Mouse (Mus musculus) cerebral cortex, adult 2 months (tissue): ENCODE data around the gene Rps3a1.

Source experiments
- WGBS: fragments of 180-500 bp; shearing (Covaris S2); methylation state at CpG from one replicate; pipeline ENCODE4 v1.1.7; 2018; 5-methylcytosine and 5-hydroxymethylcytosine counted together

The Rps3a1 gene

DNA sequence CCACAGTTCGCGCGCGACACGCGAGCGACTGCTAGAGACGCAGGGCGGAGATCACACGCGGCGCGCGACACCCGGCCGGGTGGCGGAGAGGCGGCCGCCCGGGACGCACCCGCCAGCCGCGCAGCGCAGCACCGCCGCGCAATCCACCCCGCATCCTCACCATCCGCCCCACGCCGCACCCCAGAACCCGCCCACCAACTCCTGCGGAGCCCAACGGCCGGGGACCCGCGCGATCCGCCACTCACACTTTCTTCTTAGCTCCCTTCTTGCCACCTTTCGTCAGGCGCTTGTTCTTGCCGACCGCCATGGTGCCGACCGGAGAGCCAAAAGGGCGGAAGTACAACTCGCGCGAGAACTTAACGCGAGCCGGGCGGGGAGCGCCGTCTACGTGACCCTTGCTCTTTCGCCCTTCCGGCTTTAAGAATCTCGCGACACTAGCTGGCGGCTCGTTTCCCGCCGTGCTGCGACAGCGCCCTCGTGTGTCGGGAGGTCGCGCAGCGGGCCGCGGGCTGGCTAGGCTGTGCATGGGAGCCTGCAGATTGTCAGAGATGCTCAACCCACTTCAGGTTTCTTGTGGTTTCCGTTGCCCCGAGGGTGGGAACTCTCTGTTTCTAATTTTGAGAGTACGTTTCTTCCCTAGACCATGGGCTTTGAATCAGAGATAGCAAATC lies at the start of gene Rps3a1:
Gene Rps3a1, minus strand, starts transcription at position 440 of the 671 bp plus-strand sequence.
- under 1% methylated on average over 77 of the region's 77 CpGs for whole genome bisulfite sequencing

DNA sequence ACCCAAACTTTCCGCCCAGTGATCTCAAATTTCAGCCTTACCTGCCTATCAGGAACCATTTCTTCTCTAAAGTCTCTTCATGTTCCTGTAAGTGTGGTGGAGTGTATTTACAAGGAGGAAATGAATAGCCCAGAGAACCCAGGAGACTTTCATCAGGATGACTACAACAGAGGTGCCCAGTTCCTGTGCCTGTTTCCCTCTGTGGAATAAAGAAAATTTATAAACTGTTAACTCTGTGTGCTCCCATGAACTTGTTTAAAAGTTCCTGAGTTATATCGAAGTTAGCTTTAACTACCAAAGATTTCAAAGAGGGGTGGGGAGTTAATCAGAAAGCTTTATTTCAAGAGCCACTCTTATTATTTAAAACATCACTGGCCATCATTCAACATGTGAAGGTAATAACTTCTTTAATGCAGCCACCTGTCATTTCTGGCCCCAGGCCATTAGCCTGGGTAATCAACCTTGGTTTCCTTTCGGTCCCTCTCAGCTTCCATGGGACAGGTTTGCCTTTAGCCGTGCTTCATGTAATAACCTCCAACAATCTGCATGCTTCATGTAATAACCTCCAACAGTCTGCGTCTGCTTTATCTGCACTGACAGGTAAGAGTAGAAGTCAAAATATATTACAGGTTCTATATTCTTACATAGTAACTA lies 45.4 kb upstream of the Rps3a1 start:
- WGBS: 80% methylated on average over 5 of the region's 5 CpGs

GRCm38 (mm10) chr3:86184546-86184945 lies 42.0 kb upstream of the Rps3a1 start:
- 89% methylated on average over 7 of the region's 7 CpGs for WGBS

DNA sequence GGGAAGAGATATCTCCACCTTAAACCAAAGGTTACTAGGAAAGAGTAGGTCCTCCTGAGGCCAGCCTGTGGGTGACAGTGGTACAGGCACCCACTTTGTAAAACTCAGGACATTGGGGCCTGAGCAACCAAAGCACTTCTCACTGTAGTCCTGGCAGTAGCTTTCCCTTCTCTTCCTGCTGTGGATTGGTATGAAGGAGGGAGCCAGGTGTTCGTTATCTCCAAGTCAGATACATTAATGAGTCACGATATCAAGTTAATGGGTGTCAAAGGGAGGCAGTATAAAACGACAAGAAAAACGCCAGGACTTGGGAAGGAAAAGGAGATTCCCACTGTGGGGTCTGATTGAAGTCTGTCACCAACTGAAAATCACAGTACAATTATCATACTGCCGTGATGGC lies 38.6 kb upstream of the Rps3a1 start:
- WGBS: 54% methylated on average over 5 of the region's 5 CpGs

DNA sequence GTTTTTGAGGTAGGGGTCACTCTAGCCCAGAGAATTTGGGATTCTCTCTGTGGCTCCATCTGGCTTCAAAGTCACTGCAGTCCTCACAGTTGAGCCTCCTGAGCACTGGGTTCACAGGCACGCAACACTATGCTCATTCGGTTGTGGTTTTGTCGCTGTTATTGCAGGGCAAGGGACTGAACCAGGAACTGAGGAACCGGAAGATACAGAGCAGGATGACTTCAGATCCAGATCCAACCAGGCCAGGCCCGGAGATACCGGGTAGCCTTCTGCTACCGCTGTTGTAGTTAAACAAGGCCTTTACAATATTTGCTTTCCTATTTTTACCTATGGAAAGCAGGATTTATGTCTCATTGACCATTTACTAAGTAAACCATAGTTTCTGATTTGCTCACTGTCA lies 37.2 kb upstream of the Rps3a1 start:
- WGBS: 92% methylated on average over 7 of the region's 7 CpGs

DNA sequence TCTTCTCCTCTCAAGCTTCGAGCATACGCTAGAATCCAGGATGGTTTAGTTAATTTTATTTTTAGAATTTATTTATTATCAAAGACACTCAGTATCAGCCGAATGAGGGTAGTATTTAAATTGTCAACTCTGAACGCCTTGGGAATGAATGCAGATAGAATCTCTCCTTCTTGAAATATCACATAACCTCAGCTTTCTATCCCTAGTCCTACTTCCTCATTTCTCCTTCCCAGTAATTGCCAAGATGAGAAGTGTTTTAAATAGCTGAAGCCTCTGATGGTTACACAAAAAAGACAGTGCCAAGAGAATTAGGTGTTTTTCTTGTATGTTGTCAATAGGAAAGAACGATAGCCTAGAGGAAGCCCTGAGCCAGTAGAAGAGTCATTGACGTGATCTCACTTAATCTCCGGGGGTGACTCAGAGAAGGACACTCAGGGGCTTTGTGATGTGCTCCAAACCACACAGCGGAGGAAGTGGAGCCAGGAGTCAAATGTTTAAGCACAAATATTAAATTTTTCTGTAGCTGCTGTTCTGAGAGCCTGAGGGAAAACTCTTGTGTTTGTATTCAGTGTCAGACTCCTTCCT lies 26.4 kb upstream of the Rps3a1 start:
- 75% methylated on average over 8 of the region's 8 CpGs for WGBS

DNA sequence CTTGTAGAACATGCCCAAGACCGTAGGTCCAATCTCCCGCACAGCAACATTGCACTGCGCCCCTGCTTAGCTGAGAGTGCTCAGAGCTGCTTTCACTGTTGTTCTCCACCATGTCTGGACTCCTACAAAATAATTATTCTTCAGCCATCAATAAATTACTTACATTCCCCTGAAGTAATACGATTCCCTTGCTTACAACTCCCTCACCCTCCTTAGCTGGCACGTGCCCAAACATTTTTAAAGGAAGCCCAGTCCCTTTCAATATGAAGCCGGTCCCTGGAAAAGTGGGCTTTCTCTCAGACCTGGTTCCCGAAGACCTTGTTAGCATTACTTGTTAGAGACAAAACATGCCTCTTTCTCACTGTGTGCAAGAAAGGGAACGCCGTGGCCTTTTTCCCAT lies 7.0 kb upstream of the Rps3a1 start:
- WGBS: 62% methylated on average over 9 of the region's 9 CpGs

- WGBS: 83% methylated on average over 6 of the region's 6 CpGs
Measured at GRCm38 (mm10) chr3:86149063-86149462, 6.6 kb upstream of the Rps3a1 start.

DNA sequence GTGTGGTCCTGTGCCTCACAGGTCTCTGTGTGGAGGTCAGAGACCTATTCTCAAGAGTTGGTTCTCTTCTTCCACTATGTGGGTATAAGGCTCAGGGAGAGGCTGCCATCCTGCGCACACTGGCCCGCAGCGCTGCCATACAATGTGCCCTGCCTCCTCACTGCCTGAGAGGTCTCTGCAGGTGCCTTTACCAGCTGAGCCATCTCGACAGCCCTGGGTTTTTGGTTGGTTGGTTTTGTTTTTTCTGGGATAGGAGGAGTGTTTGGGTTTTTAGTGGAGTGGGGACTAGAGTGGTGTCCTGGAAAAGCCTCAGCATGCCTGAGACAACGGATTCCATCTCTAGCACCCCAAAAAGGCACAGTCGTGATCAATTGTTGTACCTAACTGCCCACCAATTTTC lies 841 bp upstream of the Rps3a1 start:
- 84% methylated on average over 6 of the region's 6 CpGs for WGBS

DNA sequence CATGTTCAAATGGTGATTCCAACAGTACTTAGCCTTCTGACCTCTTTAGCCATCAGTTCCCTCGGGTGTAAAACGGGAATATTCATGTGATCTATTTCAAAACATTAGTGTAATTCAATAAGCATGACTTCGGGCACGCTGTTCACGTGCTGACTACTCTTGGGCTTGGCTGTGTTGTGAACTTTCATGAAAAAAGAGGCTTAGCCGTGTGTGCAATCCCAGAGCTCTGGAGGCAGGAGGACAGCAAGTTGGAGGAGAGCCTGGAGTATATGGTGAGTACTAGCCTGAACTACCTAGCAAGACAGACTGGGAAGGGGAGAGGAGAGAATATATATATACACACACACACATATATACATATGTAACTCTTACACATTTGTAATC lies 424 bp upstream of the Rps3a1 start:
- 28% methylated on average over 6 of the region's 6 CpGs for WGBS

GRCm38 (mm10) chr3:86141886-86142262 lies 628 bp downstream of the Rps3a1 start:
- WGBS: under 1% methylated on average over 18 of the region's 18 CpGs

GRCm38 (mm10) chr3:86141366-86141765 lies 1.1 kb downstream of the Rps3a1 start:
- 10% methylated on average over 7 of the region's 7 CpGs for WGBS

DNA sequence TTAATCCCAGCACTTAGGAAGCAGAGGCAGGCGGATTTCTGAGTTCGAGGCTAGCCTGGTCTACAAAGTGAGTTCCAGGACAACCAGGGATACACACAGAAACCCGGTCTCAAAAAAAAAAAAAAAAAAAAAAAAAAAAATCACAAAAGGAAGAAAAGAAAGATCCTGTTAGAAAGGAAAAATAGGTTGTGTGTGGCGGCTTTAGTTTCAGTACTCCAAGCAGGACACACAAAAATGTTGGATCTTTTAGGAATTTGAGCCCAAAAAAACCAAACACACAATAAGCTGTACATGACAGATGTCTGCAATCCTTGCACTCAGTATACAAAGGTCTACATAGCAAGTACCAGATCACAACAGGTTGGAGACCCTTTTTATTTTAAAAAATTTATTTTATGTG lies 2.8 kb downstream of the Rps3a1 start:
- WGBS: 87% methylated on average over 4 of the region's 4 CpGs

DNA sequence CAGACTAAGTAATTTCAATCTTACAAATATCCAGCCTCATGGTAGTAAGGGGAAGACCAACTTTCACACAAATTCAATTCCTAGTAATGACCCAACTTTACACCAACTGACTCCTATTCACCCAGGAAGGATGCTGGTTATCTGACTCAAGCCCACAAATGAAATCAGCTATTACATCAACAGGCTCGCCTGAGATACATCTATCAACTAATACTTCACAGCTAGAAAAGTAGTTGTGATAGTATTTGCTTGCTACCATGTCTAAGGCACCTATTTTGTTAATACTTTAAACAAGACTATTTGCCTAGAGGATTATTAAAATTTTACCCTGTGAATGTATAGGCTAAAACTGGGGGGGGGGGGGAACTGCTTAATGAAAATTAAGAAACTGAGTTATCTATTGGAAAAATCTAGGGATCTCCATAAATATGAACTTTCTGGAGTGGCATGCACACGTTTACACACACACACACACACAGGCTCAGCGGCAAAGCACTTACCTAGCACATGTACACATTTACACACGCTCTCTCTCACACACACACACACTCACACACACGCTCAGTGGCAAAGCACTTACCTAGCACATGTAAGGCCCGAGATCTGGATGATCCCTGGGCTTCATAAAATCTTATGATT lies 5.4 kb downstream of the Rps3a1 start:
- whole genome bisulfite sequencing: 85% methylated on average over 6 of the region's 6 CpGs

GRCm38 (mm10) chr3:86135886-86136563 lies 6.5 kb downstream of the Rps3a1 start:
- 88% methylated on average over 6 of the region's 6 CpGs for WGBS

GRCm38 (mm10) chr3:86134939-86135638 lies 7.4 kb downstream of the Rps3a1 start:
- 85% methylated on average over 6 of the region's 6 CpGs for WGBS

GRCm38 (mm10) chr3:86129757-86130156 lies 12.7 kb downstream of the Rps3a1 start:
- WGBS: 7% methylated on average over 6 of the region's 6 CpGs

GRCm38 (mm10) chr3:86123251-86123746 lies 19.2 kb downstream of the Rps3a1 start:
- WGBS: 93% methylated on average over 8 of the region's 8 CpGs

DNA sequence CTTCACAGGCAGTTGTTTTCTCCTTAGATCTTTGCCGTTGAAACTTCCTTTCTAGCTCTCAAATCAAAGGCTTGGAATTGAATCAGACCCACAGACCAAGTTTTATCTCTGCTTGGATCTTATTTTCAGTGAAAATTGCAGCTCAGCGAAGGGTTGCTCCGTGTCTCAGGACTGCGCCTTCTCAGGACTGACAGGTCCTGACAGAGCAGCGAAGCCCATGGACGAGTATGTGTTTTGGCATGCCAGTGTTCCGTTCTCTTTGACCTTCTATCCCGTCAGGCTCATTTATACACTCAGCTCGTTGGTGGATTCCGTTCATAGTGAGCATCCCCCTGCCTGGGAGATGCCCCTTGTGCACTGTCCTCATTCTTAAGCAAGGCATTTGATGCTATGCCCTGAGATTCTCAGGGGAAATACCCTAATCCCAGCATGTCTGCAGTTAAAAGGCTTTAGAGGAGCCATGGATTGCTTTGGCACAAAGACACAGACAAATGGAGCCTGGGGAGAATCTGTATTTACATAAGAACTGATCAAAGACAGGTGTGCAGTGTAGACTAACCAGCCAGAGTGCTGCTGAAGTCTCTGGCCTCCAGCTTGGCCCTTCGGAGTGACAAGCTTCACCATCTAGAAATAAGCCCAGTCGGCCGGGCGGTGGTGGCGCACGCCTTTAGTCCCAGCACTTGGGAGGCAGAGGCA lies 23.1 kb downstream of the Rps3a1 start:
- WGBS: 84% methylated on average over 16 of the region's 16 CpGs

- 91% methylated on average over 4 of the region's 4 CpGs for WGBS
Measured at GRCm38 (mm10) chr3:86116951-86117350, 25.6 kb downstream of the Rps3a1 start.
